Mouse (Mus musculus): ENCODE results near the gene Stra8. TPM values are rescaled to one million over a fixed set of nuclear protein-coding genes. Genes with fewer than 3 reads are reported as not detected.

The Stra8 gene
- not detected for total RNA-seq (2021)

GRCm38 (mm10) chr6:34919956-34920355 is at the start of gene Stra8:
Gene Stra8 (plus strand): TSS chr6:34920163.
- intact Hi-C loops (cut with DNase I) = no loop called here
- no peak for DNase-seq

- intact Hi-C loops (cut with DNase I) = no loop called here
- DNase-seq = no peak
These were observed 49.2 kb upstream of the Stra8 start for GRCm38 (mm10) chr6:34870724-34871123.

DNA sequence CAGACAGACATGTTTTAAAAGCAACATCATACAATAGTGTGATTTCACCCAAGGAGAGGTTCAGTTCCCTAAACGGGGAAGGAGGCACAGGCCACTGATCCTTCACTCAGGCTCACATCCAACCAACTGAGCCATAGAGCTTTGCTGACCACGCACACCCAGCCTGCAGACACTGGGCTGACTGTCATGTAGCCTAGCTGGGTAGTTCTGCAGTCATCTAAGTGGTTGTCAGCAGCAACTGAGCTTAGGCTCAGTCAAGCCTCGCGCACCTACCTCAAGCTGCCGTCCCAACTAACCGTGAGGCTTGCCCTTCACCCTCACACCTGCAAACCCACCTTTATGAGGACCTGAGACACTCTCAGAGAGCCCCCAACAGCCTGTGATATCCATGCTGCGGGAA is 48.0 kb upstream of the Stra8 start:
- intact Hi-C loops (cut with DNase I) = no loop called here
- DNase-seq = no peak

DNA sequence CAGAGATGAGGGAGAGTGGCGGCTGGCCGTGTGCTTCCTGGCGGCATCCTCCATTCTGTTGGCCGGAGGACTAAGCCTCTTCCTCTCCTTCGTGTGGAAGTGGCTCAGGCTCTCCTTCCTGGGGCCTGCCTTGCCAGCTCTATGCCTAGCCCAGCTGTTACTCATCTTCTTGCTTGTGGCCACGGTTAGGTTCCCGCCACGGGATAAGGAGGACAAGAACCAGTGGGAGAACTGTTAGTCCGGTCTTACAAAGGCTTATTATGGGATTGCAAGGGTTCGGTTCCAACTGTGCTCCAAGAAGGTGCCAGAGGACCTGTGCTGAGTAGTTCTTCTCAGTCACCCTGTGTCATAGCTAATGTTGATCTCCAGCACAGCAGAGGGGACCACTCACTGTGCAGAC is 47.1 kb upstream of the Stra8 start:
- intact Hi-C loops (cut with DNase I) = no loop called here
- no peak for DNase-seq

DNA sequence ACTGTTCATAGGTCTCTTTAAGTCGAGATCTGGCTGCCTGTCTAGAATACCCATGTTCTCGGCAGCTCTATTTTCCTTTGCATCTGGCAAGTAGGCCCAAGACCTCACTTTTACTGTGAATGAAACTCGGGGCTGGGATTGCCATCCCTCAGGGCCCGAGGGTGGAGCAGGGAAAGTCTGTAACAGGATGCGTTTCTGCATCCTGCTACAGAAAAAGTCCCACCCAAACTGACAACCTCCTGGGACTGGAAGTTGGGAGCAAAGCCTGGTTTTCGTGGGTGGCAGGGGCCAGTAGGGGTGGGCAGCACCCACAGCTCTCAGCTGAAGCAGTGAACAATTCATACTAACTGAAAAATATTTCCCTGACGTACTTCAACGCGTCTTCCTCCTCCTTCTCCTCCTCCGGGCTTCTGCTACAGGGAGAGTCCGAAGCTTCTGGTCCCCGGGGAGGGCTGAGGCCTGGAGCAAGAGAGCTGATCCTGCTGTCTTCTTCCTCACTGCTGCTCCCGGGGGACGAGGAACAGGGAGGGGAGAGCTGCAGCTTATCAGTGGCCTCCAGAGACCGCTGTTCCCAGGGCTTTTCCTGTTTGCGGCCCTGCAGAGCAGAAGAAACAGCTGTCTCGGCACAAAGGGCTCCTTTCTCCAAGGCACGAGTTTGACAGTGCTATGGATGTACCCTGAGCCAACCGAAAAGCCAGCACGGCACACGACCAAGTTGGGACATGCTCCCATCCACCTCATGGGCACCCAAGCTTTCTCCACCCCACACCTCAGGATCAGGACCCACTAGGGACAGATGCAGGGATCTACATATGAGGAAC is 45.7 kb upstream of the Stra8 start:
- intact Hi-C loops (cut with DNase I) = no loop called here
- peak; percentile 77 to 83 for DNase-seq

- peak; percentile 48 to 67 for DNase-seq
- intact Hi-C loops (cut with DNase I) = loop anchor here (5.0 kb wide), 3 partner anchors 37 to 363 kb away; partner anchors contain the start of gene Wdr91
These were observed 44.6 kb upstream of the Stra8 start for GRCm38 (mm10) chr6:34875268-34875761.

DNA sequence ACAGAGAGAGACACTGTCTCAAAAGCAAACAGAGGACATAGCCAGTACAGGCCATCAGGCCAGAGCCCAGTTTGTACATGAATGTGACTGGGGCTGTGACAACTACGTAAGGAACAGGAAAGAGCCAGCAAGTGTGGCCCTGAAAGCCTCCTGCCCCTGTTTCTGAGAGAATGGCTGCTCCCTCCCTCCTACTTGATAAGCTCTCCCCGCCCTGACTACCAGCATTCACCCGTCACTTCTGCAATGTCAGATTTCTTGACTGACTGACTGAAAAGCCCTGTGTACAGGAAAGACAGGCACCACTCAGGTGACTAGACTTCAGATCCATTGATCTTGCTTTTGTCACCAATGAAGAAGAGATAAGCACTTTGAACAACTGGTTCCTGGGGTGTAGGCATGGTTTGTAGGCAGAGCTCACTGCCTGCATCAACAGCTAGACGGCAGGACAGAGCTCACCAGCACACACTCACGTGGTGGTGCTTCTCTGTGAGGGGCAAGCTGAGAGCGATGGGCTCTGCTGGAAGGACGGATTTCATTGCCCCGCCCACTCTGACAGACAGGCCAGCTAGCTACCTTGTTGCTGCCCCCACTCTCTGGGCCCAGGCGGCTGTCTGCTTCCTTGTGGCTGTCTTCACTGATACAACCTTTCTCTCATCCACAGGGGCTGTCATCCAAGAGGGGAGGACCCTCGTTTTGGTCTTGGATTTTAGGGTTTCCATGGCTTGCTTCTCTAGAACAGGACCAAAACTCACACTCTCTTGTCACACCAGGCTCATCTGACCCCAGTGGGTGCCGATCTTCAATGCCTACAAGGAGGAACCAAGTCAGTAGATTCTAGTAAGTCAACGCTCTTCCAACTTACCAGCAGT is 43.8 kb upstream of the Stra8 start:
- intact Hi-C loops (cut with DNase I) = loop anchor here (5.0 kb wide), 3 partner anchors 36 to 364 kb away; partner anchors contain the start of gene Wdr91
- no peak for DNase-seq

- intact Hi-C loops (cut with DNase I) = loop anchor here (1.0 to 5.0 kb wide), 4 partner anchors 13 to 364 kb away; partner anchors contain the start of genes Tmem140 and Wdr91
These were observed 43.2 kb upstream of the Stra8 start for GRCm38 (mm10) chr6:34876835-34877156.

DNA sequence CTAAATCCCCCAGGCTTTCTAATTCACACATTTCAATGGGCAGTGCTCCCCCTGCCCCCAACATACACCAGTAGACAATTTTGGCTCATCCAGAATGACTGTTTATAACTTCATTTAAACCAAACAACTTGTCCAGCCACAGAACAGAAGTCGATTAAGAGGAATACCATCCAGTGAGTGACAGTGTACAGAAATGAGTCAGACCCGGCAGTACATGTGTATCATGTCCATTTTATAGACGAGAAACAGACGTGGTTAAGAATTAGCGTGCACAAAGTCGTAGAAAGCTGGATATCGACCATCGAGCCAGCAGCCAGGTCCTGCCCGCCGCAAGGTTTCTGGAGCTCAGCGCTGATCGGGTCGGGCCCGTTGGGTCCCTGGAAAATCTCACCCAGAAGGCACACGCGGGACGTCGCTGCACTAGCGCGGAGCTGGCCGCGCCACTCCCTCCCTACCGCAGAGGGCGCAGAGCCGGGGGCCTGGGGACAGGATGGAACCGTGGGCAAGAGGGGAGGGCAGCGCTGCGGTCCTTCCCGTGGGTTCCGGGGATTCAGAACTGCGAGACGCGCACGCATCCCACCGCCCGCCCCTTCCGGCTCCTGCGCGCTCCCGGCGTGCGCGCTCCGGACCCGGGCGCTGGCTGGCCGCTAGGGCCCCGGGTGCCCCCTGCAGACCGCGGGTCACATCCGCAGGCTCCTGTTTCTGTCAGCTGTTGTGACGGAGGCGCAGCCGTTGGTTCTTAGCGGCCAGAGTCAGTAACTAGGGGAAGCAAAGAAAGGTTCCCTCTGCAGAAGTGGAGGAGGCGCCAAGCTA is 42.2 kb upstream of the Stra8 start, which contains the start of gene Cyren:
Gene Cyren, minus strand, starts transcription at position 552 of the 813 bp plus-strand sequence.
- intact Hi-C loops (cut with DNase I) = loop anchor here (1.0 to 5.0 kb wide), 5 partner anchors 14 to 365 kb away; partner anchors contain the start of genes Agbl3, Tmem140 and Wdr91
- peak; percentile 93 for DNase-seq

More at GRCm38 (mm10) chr6:34876835-34877156, 43.2 kb upstream of the Stra8 start:
- no peak for DNase-seq

- intact Hi-C loops (cut with DNase I) = loop anchor here (5.0 kb wide), 3 partner anchors 33 to 367 kb away; partner anchors contain the start of gene Wdr91
- no peak for DNase-seq
These were observed 40.7 kb upstream of the Stra8 start for GRCm38 (mm10) chr6:34879101-34879740.

- intact Hi-C loops (cut with DNase I) = loop anchor here (5.0 kb wide), 3 partner anchors 32 to 368 kb away; partner anchors contain the start of gene Wdr91
- peak in 1 of 2 experiments; percentile 41 for DNase-seq
These were observed 40.0 kb upstream of the Stra8 start for GRCm38 (mm10) chr6:34879911-34880475.

- no peak for DNase-seq
- intact Hi-C loops (cut with DNase I) = no loop called here
These were observed 35.2 kb upstream of the Stra8 start for GRCm38 (mm10) chr6:34884724-34885123.

DNA sequence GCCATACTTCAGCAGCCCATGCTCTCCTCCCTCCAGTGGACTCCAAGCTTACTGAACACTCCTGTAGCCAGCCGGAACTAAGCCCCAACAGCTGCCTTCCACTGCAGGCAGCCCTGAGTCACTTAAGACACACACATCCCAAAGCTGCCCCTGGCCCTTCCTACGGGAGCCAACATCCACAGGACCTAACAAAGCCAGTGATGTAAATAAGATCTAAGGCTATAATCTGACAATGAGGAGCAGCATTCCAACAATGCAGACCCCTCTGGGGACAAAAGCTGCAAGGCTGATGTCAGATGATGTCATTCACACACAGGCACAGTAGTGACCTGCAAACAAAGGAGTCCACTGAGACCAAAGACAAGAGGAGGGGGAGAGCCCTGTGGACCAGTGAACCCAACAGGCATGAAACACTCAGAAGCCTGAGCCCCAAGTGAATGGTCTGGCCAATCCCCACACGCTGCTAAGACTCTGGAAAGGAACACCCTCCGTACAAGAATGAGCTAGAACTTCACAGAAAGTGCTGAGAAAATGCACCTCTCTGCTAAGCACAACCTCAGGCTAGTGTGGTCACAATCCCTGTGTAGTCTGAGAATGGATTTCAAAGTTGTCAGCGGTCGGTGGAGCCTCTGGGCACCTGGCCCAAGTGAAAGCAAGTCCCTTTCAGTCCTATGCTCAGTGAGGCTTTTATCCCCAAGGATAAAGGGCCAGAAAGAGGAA is 32.7 kb upstream of the Stra8 start:
- DNase-seq = no peak
- intact Hi-C loops (cut with DNase I) = no loop called here

GRCm38 (mm10) chr6:34889185-34889584 is 30.8 kb upstream of the Stra8 start:
- intact Hi-C loops (cut with DNase I) = no loop called here
- no peak for DNase-seq

GRCm38 (mm10) chr6:34895569-34895968 is 24.4 kb upstream of the Stra8 start:
- no peak for DNase-seq
- intact Hi-C loops (cut with DNase I) = no loop called here

DNA sequence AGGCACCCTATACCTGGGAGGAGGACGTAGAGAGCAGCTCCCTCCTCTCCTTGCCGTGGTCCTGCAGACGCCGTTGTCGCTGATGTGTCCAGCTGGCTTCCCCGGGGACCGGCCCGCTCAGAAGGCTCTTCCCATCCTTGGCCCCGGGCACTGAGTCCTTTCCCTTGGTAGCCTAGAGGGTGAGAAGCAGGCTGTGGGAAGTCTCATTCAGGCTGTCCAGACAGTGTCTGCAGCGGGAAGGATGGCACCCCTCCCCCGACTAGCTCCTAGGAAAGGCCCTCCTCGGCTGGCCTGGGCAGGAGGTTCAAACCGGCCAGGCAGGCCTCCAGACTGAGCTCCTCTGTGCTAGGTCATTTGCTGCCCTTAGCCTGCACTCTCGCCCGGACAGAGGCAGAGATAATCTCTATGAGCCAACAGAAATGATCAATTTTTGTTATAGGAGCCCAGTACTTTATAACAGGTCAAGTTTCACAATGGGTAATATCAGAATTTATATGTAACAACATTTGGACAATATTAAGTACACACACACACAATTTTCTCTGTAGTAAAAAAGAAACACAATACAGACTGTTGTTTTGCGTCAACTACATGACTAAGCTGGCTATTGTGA is 23.7 kb upstream of the Stra8 start:
- DNase-seq = no peak
- intact Hi-C loops (cut with DNase I) = no loop called here

GRCm38 (mm10) chr6:34899127-34899526 is 20.8 kb upstream of the Stra8 start:
- no peak for DNase-seq
- intact Hi-C loops (cut with DNase I) = no loop called here

DNA sequence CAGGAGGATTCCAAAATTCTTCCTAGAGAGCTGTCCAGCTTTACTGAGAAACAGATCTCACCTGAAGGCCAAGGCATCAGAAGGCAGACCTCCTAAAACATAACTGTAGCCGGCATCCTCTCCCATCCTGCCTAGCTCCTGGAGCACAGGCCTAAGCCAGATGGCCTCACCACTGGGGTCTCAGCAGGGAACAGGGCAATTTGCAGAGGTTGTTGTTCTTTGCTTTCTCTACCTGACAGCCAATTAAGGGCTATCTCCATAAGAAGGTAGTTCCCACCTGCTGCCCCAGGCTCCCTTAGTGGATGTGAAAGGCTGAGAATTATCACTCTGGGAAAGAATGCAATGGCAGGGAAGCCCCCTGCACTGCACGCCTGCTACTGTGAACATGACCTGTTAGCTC is 19.0 kb upstream of the Stra8 start:
- intact Hi-C loops (cut with DNase I) = no loop called here
- DNase-seq = no peak
